Mouse (Mus musculus) colon, adult 2 months (tissue): ENCODE results near the gene Spin1. TPM values are rescaled to one million over a fixed set of nuclear protein-coding genes. Genes with fewer than 3 reads are reported as not detected.

Experiments
- polyA plus RNA-seq: library from polyadenylated mRNA; depleted of rRNA; stranded (reverse); fragments of >200 nt; gene quantifications from 2 replicates; pipeline ENCODE4 v1.2.3, GENCODE M21; 2012; rRNA removed

The Spin1 gene
- polyA plus RNA-seq: 10.9 and 11.2 TPM in 2 replicates

GRCm38 (mm10) chr13:51100233-51101015 is at the start of gene Spin1:
Spin1 (plus strand) TSS chr13:51100880.

GRCm38 (mm10) chr13:51170691-51171680 is 70.3 kb downstream of the Spin1 start, which contains the start of gene Nxnl2:
Nxnl2 (plus strand) TSS chr13:51171022.

Other genes with a start within 250 kb of the Spin1 start
- 0.56 and 1.4 TPM in 2 replicates for gene Nxnl2, start 70.1 kb downstream of the Spin1 start, polyA plus RNA-seq